21 mouse cellular contexts compared by ENCODE assay signal in genomic region chr1:54726555-54726954, GRCm38 (mm10).
"Had no signal": no experiment of that assay in that cellular context is flagged by ENCODE, and none has a peak within 500 bp of the region (broad histone marks: within the 10 kb centered on the region; RNA-seq: fewer than 3 reads in every experiment).

No protein-coding gene starts in this region.

- ATAC-seq: inflammation-experienced regulatory T-cells, adult 6 months; intestine, embryonic 16.5 days; midbrain, embryonic 15.5 days had no signal

- H3K27me3 ChIP-seq: limb, embryonic 12.5 days; limb, embryonic 15.5 days; midbrain, embryonic 12.5 days; midbrain, embryonic 15.5 days; neural tube, embryonic 12.5 days; neural tube, embryonic 15.5 days; stomach, embryonic 15.5 days had no signal

- H3K4me1 ChIP-seq: limb, embryonic 12.5 days; limb, embryonic 15.5 days; midbrain, embryonic 12.5 days; midbrain, embryonic 15.5 days; neural tube, embryonic 12.5 days; neural tube, embryonic 15.5 days; stomach, embryonic 15.5 days had no signal

- H3K27ac ChIP-seq: limb, embryonic 12.5 days; limb, embryonic 15.5 days; liver, embryonic 14.5 days; macrophage; midbrain, embryonic 12.5 days; midbrain, embryonic 15.5 days; neural tube, embryonic 12.5 days; neural tube, embryonic 15.5 days; stomach, embryonic 15.5 days had no signal

- H3K36me3 ChIP-seq: midbrain, embryonic 12.5 days; midbrain, embryonic 15.5 days; neural tube, embryonic 12.5 days; stomach, embryonic 15.5 days had no signal

- H3K9ac ChIP-seq: limb, embryonic 12.5 days; limb, embryonic 15.5 days; liver, embryonic 14.5 days; midbrain, embryonic 12.5 days; midbrain, embryonic 15.5 days; neural tube, embryonic 12.5 days; neural tube, embryonic 15.5 days; stomach, embryonic 15.5 days had no signal

- H3K4me3 ChIP-seq: limb, embryonic 12.5 days; limb, embryonic 15.5 days; midbrain, embryonic 12.5 days; midbrain, embryonic 15.5 days; neural tube, embryonic 12.5 days; neural tube, embryonic 15.5 days; stomach, embryonic 15.5 days had no signal

- H3K9me3 ChIP-seq: limb, embryonic 12.5 days; limb, embryonic 15.5 days; midbrain, embryonic 12.5 days; midbrain, embryonic 15.5 days; neural tube, embryonic 12.5 days; neural tube, embryonic 15.5 days; stomach, embryonic 15.5 days had no signal

- DNase-seq: kidney, adult 18-20 months; kidney, adult 9 months; kidney, postnatal 14 days; kidney, postnatal 4 days; left cerebral cortex, postnatal 4 days; lung, adult 18-20 months; right cerebral cortex, adult 18-20 months; right cerebral cortex, postnatal 14 days; right cerebral cortex, postnatal 4 days; thymus, postnatal 25 days had no signal

- H3K4me2 ChIP-seq: limb, embryonic 12.5 days; limb, embryonic 15.5 days; midbrain, embryonic 12.5 days; midbrain, embryonic 15.5 days; neural tube, embryonic 12.5 days; neural tube, embryonic 15.5 days; stomach, embryonic 15.5 days had no signal
